Mouse (Mus musculus) gastrocnemius, adult 8-10 months (tissue): Measurements from ENCODE around the gene Supt5. TPM values are rescaled to one million over a fixed set of nuclear protein-coding genes. Genes with fewer than 3 reads are reported as not detected.
"Not testable (repeated sequence)": the region's sequence is repeated elsewhere in the genome, so short reads cannot be mapped to it uniquely, and the experiment has no call there.

Experiments
- DNase-seq, 2 experiments: peaks; one replicate each; pipeline ENCODE4 v3.0.0; 2022; ENCODE audit warnings: low spot score in 2 of 2
- total RNA-seq, 4 experiments: library from RNA; stranded (reverse); gene quantifications; 2 replicates each; pipeline ENCODE4 v1.2.4; 2022

The Supt5 gene
- 10 to 100 TPM; 61.6 to 76.5 (median 73.0) TPM for total RNA-seq

DNA sequence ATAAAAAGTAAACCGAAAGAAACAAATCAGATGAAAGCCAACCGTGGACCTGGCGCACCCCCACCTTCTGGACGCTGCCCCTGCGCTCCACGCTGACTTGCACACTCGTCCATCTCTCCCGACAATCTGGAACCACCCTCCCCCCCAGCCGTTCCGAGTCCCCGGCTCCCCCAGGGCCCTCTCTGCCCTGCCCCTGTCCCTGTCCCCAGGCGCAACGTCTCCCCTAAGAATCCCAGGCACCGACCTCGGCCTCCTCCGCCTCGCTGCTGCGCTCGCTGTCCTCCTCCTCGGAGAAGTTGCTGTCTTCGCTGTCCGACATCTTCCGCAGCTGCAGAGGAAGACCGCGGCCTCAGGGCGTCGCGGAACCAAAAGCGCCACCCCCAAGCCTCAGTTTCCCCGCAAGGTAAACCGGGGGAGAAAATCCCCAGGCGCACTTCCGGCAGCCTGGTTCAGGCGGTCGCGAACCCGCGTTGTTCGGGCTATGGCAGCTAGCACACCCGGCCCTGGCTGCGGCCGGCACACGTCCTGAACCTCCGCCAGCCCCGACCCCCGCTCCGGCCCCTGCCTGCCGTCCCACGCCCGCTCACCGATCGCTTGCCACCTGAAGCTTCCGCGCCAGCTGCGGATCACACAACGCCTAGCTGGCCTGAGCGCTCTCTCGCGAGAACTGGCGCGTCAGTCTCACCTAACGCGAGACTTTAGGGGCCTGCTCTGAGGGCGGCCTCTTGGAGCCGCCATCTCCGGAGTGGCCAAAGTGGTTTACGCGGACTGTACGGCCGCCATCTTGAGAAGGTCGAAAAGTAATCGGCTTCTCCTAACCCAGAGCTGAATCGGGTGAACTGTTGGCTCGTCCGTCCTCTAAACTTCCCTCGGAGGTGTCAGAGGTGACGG, at the start of gene Supt5:
Supt5 (minus strand) TSS at position 639 of the 891 bp plus-strand sequence.
- peak; percentile 93 to 97 for DNase-seq

DNA sequence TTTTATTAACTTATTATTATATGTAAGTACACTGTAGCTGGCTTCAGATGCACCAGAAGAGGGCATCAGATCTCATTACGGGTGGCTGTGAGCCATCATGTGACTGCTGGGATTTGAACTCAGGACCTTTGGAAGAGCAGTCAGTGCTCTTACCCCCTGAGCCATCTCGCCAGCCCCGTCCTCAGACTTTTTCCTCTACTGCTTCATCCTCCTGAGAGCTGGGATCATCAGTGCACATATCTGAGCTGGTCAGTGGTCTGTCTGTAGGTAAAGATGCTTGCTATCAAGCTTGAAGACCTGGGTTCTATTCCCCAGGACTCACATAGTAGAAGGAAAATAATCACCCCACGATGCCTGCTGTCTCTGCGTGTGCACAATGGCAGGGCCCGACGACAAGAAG, 48.8 kb upstream of the Supt5 start:
- not testable (repeated sequence) for DNase-seq

DNA sequence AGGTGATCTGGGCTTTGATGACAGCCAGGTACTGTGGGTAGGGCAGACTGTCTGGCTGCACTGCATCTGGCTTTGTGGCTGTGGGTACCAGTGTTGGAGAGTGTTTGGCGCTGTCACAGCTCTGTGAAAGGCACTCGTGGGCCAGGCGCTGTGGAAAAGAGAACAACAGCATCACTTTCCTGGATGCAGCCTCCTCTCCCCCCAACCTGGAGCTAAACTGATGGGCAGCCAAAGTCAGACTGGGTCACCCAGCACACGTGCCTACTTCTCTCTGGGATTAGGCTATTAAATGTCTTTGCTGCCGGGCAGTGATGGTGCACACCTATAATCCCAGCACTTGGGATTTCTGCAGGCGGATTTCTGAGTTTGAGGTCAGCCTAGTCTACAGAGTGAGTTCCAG, 48.3 kb upstream of the Supt5 start:
- DNase-seq = not testable (repeated sequence)

DNA sequence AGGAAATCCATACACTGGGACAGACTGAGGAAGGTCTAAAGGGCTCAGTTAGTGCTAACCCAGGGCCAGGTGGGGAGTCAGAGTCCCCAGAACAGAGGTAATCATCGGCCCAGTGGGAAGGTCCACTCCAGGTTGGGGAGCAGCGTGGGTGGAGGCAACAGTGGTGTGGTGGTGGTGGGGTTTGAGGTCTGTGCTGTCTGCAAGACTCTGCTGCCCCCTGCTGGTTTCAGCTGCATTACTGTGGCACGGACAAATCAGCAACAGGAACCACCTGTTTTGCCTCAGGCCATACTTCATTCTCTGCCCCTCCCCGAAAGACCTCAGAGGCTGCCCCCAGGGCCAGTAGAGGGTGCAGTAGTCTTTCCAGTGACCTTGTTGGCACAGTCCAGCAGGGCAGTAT, 47.9 kb upstream of the Supt5 start:
- DNase-seq = peak; percentile 76 to 81

DNA sequence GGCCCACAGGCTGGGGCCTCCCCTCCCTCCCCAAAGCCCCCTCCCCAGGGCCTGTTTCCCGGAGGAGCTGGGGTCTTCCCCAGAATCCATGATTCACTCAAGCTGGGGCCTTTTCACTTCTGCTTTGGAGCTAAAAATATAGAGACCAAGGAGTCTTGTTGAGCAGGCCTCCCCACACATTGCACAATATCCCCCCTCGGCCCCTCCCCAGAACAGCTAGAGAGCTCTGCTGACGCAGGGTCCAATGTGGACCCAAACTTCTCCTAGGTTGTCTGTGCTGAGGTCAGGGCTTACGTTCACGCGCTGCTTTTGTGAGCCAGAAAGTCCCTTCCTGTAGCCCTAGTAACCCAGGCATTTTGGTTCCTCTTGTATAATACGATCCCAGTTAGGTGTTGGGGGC, 47.5 kb upstream of the Supt5 start:
- no peak for DNase-seq

DNA sequence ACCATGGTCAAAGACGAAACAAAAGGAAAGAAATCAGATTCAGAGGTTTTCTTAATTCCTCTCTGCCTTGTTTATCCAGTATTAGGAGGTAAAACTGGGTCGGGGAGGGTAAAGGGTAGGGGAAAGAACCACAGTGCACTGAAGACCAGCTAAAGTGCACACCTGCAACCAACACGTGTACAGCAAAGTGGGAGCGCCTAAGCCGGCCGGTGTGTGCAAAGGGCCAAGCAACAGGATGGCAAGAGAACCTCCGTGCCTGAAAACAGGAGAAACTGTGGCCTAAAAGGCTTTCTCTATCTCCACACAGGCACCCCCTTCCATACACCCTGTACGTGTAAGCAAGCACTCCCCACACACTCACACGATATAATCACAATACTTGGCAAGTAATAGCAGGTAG, 46.6 kb upstream of the Supt5 start:
- no peak for DNase-seq

DNA sequence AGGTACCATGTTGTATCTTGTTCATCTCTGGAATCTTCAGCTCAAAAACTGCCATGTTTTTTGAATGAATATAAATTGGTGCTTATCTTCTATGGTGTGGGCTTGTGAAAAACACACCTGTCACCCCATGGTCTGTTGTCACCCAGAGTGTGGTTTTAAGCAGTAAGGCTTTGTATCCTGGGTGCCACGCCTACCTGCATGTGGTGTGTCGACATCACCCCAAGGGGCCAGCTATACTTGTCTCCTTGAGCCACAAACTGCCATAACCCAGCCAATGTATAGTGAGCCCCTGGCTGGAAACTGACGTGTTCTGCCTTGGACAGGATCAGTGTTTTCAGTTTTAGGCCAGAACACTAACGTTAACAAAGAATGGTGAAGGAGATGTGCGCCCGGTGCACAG, 45.6 kb upstream of the Supt5 start:
- no peak for DNase-seq

DNA sequence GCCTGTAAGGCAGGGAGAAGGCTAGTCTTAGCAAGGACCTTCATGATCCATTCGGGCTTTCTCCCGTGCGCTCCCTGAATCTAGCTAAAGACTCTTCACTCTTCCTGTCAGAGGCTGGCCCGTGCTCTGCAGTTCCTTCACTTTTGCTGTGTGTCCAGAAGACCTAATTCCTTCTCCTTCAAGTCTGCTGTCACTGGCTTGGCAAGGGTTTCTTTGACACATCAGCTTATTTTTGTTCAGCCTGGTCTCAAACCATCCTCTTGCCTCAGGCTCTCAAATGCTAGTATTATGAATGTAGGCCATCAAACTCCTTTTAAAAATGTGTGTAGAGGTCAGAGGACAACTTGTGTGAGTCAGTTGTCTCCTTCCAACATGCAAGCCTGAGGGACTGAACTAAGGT, 45.1 kb upstream of the Supt5 start:
- no peak for DNase-seq

DNA sequence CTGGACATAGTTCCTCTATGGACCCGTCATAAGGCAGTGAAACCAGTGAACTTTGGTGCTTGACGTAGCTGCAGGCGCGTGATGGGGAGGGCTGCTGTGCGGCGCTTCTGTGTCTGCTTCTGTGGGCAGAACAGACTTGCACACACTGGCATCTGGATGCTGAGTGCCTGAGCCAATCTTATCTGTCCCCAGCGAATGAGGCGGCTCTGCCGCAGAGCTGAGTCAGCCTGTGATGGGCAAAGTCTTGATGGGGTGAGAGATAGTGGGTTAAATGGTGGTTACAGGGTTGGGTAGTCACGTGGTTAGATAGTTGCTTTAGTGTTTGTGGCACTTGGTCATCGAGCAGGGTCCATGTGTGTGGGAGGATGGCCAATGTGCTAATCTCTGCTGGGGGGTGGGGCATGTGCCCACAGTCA, 44.4 kb upstream of the Supt5 start:
- DNase-seq = no peak

DNA sequence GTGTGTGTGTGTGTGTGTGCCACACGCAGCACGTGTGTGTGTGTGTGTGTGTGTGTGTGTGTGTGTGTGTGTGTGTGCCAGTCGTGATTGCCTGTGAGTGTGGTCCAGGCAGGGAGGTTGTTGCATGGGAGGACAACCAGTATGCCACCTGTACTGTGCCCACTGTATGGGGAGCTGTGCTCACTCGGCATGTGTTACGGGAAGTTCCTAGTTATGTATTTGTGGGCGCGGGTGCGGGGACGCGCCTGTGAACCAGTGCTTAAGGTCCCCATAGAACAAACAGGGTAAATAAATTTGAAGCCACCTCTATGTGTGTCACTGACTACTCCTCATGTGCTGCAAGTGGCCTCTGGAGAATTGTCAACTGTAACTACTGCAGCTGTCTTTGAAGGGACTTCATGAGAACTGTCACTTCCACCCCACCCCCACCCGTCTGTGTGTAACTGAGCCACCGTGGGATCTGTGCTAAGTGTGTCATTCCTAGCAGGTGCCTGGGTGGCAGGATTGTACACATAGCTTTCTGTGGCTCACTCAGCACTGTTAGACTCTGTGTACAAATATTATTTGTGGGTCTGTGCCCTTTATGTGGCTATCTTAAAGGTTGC, 43.9 kb upstream of the Supt5 start:
- no peak for DNase-seq

DNA sequence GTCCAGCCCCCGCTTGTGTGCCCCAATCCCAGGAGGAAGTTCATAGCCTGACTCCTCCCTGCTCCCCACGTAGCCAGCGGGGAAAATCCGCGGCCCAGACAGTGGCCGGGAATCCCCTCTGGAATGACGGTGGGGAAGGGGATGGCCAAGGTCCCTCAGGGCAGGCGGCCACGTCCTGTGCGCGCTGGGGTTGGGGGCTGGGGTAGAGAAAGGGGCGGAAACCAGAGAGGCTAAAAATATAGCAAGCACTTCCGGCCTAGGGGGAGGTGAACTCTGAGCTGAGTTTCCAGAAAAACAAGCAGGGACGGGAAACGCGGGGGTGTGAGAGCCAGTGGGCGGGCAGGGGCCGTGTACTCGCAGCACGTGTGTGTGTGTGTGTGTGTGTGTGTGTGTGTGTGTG, 43.4 kb upstream of the Supt5 start:
- DNase-seq = peak; percentile 80

DNA sequence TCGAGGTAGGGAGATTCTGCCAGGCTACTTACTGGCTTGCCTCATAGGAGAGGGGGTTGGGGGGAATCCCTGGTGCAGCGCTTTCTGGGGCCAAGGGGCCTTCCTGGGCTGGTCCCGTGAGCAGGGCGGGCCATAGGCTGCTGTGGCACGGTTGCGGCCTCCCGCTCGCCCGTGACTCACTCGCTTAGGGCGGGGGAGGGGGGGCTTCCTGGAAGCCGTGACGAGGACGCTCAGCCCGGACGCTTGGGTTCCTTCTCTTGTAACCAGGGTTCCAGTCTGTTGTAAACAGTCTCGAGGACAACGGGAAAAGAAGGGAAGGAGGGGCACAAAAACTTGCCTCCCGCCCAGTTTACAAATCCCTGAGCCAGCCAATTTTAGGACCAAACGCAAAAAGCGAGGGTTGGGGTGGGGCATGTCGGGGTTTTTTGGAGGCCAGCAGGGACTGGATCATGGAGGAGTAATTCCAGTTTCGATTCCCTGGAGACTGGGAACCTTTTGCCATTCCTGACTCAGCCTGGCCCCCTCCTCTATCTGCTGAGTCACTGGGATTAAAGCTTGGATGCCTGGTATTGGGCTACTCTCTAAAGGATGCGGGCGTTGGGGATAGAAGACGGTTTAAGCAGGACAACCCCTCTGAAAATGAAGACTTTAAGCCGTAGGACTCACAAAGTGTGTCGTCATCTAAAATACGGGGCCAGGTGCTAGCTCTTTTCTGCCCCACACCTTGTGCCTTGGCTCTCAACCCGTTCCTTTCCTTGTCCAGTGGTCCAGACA, 42.7 kb upstream of the Supt5 start:
- peak; percentile 82 for DNase-seq

DNA sequence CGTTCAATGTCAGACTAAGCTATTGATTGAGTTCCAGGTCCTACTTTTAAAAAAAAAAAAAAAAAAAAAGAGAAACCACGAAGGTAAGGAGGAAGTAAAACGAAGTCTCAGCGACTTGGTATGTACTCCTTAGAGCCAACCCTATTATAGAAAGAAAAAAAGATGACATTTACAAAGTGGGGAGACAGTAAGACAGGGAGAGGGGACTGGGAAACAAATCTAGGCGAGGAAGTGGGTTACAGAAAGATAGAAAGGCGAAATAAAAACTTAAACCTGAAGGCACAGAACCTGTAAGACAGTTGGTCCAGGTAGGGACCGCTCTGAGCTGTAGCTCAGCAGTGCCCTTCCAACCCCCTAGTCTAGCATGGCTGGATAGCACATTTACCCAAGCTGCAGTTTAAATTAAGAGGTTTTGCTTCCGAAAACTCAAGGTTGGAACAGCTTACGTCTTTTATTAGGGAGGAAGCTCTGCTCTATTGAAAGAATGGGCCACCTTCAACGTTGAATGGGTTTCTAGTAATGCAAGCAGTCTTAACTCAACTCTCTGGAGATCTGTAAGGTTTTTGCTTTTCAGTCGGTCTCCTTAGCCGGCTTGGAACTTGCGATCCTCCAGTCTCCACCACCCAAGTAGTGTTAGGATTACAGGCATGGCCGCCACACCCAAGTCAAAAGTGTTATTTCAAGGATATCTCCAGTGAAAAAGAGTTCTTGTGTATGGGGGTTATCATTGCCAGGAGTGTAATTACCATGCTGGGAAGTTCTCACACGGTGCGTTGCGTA, 41.9 kb upstream of the Supt5 start, which contains the start of gene Zfp36:
Zfp36 (minus strand) TSS at position 17 of the 780 bp plus-strand sequence.
- DNase-seq = no peak

DNA sequence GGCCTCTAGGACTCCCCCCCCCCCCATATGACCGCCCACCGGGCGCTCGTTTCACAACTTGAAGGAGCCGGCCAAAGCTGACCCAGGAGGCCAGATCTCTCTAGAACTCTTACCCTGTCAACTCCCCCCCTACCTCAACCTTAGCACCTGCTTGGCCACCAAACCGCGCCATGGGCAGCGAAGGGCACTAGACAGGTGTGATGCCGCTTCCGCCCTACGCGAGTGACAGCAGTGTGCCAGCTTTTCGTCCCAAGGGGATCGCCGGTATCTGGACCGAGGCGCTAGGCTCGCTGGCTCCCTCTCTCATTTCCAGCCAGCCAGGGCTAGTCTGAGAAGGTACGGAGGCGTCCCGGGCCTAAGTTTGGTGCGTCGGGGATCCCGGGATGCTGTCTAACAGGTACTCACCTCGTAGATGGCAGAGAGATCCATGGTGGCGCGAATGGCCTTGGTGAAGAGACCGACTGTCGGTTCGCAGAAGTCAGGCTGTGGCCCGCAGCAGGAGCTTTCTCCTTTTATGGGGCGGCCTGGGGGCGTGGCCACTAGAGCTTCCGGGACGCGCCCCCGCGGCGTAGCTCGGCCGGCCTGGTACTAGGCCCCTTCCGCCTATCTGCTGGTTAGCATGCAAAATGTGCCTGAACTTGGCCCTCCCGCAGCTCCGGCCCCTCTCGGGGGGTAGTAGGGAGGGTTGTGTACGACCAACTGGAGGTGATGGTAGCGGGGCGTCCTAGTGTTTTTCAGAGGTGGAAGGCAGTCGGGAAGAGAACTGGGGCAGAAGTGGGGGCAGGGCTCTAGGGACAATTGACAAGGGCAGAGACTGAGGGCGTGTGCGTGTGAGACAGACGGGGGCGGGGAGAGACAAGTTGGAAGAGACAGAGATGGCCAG, 40.5 kb upstream of the Supt5 start:
- DNase-seq = peak; percentile 94 to 95

DNA sequence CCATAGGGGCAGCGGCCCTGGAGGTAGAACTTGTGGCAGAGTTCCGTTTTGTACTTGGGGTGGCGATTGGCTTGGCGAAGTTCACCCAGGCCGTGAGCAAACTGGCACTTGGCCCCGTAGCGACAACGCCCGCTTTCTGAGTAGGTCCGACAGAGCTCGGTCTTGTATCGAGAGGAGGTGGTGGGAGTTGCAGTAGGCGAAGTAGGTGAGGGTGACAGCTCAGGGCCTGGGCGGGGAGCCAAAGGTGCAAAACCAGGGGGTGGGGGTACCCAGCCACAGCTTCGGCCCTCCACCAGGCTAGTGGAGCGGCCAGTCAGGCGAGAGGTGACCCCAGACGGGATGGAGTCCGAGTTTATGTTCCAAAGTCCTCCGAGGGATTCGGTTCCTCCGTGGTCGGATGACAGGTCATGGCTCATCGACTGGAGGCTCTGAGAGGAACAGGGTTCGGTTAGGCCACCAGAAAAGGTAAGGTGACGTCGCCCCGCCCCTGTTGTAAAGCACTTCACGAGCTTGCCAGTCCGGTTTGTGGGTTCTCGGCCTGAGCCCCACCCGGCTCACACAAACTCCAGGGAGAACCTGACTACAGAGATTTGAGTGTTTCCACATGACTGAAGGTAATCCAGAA, 39.6 kb upstream of the Supt5 start:
- peak; percentile 57 to 67 for DNase-seq

DNA sequence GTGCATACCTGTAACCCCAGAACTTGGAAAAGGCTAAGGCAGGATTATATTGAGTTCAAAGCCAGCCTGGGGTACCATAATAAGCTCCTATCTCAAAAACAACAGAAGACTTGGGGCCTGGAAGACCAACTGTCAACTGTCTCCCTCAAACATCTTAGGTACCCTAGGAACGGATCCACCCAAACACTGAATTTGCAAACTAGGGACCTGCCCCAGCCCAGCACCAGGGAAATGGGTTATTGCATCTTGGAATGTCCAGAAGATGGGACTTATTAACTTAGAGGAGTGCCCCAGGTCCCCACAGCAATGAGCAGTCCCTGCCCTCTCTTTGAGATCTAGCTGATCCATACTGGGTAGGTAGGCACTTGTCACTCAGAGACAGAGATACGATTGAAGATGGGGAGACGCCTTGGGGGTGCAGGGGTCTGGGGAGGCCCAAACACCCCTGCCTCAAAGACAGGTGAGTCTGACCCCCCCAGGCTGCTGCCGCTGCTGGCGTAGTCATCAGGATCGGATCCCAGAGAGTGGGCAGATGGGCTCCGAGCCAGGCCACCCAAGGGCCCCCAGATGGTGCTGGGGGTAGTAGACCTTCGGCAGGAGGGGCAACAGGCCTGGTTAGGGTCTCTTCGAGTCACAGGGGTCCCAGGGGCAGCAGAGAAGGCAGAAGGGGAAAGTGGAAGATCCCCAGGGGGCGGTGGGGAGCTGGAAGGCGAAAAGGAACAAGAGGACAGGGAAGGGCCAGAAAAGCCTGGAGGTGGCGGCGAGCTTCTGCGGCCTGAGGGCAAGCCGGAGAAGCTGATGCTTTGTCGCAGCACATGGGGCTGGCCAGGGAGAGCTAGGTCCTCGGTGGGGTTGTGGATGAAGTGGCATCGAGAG, 38.9 kb upstream of the Supt5 start:
- DNase-seq = no peak

DNA sequence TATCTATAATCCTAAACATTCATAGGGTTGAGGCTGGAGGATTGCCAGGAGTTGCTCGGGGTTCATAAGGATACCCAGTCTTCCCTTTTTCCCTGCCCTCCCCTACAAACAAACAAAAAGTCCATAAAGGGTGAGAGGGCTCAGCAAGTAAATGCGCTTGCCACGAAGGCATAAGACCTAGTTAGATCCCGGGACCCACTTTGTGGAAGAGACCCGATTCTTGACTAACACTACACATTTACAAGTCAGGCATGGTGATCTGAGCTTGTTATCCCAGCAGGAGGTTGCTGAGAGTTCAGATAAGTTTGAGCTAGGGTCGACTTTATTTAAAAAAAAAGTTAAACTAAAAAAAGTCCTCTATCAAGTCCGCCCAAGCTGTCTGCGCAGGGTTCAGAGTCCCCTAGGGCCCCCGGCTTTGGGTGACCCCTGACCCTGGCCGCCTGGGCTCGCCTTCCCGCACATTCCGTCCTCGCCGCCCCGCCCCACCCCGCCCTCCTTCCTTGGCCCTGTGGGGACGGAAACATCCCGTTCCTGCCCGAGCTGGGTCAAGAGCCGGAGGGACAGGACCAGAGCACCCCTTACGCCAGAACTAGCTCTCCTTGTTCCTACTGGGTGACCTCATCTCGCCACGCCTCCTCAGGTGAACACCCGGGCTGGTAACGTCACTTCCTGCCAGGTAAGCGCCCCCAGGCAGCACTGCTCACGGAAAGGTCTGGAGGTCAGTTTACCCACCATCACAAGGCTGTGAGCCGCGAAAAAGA, 37.6 kb upstream of the Supt5 start:
- peak; percentile 79 to 82 for DNase-seq
